9 mouse cellular contexts compared by ENCODE assay signal in the genomic region with DNA sequence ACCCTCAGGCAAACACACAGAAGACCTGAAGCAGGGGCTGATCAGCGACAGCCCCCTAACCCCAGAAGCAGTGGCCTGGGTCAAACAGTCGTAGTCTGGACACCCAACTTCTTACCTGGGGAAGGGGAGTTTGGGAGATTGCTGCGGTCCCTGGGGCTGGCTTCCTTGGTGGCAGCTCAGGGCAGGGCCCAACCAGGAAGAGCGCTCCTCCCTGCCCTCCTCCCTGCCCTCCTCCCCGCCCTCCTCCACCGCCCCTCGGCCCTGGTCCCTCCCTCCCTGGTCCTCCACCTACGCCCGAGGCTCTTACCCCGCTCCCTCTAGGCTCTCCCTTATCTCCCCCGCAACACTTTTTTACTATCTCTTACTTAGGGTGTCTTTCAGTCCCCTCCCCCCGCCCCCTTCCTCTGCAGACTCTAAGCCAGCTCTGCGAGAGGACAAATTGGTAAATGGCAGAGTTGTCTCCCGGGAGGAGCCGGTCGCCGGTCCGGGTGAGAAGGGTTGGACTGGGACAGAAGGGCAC. TPM values are rescaled to one million over a fixed set of nuclear protein-coding genes. Genes with fewer than 3 reads are reported as not detected.
DNase-seq lines count a peak whose midpoint lies in the region; ATAC-seq and TF ChIP-seq lines count a peak whose summit lies in the region.
"Had no signal": no experiment of that assay in that cellular context is flagged by ENCODE, and none has a peak within 500 bp of the region (broad histone marks: within the 10 kb centered on the region; RNA-seq: fewer than 3 reads in every experiment).

No protein-coding gene starts in this region.

- in situ Hi-C loops in Patski (cut with MboI; ENCODE audit: low pct_unique_long_range_greater_than_20kb), result loop anchor here (5.0 kb wide), 2 partner anchors 53 to 93 kb away; a partner anchor contains a TSS

- TF ChIP-seq POLR2A in small intestine, adult 2 months (IDR thresholded peaks at IDR 0.05; ENCODE audit: low read depth, low read length), result peak; percentile 66; the same call in 1 of the 2 replicates

- no peaks in the 10 kb centered on the region for H3K27me3 ChIP-seq in Patski
- H3K27me3 ChIP-seq in lung, embryonic 16.5 days (ENCODE audit: control insufficient read depth, insufficient read depth, low read depth, low read length), result no peaks in the 10 kb centered on the region; the same call in 1 of the 2 replicates
- H3K27me3 ChIP-seq in small intestine, adult 2 months (ENCODE audit: control insufficient read depth, insufficient read depth, low read length), result no peaks in the 10 kb centered on the region

- peak overlapping the region; percentile 50 for H3K27ac ChIP-seq in lung, embryonic 16.5 days (ENCODE audit: low read length)
- H3K27ac ChIP-seq in small intestine, adult 2 months (ENCODE audit: insufficient read depth, low read depth, low read length), result peak overlapping the region; percentile 64

- ATAC-seq in Patski, result peak; percentile 45
- peak; percentile 36 for ATAC-seq in granulocyte monocyte progenitor cell, adult 5-6 weeks (replicated peaks; ENCODE audit: poor library complexity, severe bottlenecking)
- ATAC-seq in lung, embryonic 16.5 days (ENCODE audit: low read depth), result peak; percentile 87

- peak overlapping the region; percentile 61 for H3K4me3 ChIP-seq in lung, embryonic 16.5 days (ENCODE audit: low read length)
- peak overlapping the region; percentile 80 for H3K4me3 ChIP-seq in small intestine, adult 2 months (ENCODE audit: low read depth, low read length)

- POLR2A ChIA-PET in Patski (lab: Charles Lee), result interaction anchor here (0.6 to 2.8 kb wide), 5 partner anchors 22 to 113 kb away, joined by 3 to 12 read pairs (median 4); a partner anchor contains a TSS

- peaks cover 11% of the 10 kb centered on the region for H3K4me1 ChIP-seq in lung, embryonic 16.5 days (replicated peaks; ENCODE audit: control insufficient read depth, insufficient read depth, low read length)
- peaks cover 14% of the 10 kb centered on the region; the same call in 1 of the 2 replicates for H3K4me1 ChIP-seq in small intestine, adult 2 months (ENCODE audit: control insufficient read depth, insufficient read depth, insufficient read length, low read length)

- no peaks in the 10 kb centered on the region for H3K9me3 ChIP-seq in lung, embryonic 16.5 days (ENCODE audit: control insufficient read depth, low read length)

- no peak for TF ChIP-seq CTCF in Patski (IDR thresholded peaks at IDR 0.05)
- TF ChIP-seq CTCF in small intestine, adult 2 months (IDR thresholded peaks at IDR 0.05; ENCODE audit: extremely low read depth, insufficient read length, insufficient replicate concordance, low read depth, low read length), result no peak

- WGBS in lung, embryonic 16.5 days, result 1% methylated on average over 17 of the region's 18 CpGs
- 0% methylated on average over 15 of the region's 18 CpGs for WGBS in small intestine, adult 2 months

- peak; percentile 74 for DNase-seq in 416B (ENCODE audit: low read depth)
- DNase-seq in Patski (ENCODE audit: low read depth, low spot score), result no peak
- DNase-seq in embryo, embryonic 10 days (ENCODE audit: low spot score), result peak; percentile 53
- peak; percentile 35 for DNase-seq in kidney, adult 11 months
- DNase-seq in right cerebral cortex, postnatal 25 days, result no peak

- H3K9ac ChIP-seq in lung, embryonic 16.5 days (ENCODE audit: low read length), result peak overlapping the region; percentile 72

- no peaks in the 10 kb centered on the region for H3K36me3 ChIP-seq in lung, embryonic 16.5 days (ENCODE audit: control insufficient read depth, insufficient read depth, low read length)
- peaks cover 18% of the 10 kb centered on the region for H3K36me3 ChIP-seq in small intestine, adult 2 months (ENCODE audit: control insufficient read depth, insufficient read depth, low read length)

- H3K4me2 ChIP-seq in lung, embryonic 16.5 days (ENCODE audit: low read depth, low read length), result peak overlapping the region; percentile 91

- CTCF ChIA-PET in Patski (lab: Charles Lee), result interaction anchor here (0.8 to 2.9 kb wide), 12 partner anchors 9 to 92 kb away, joined by 3 to 34 read pairs (median 4); a partner anchor contains a TSS

RNA-seq across cellular contexts. Expression of a gene that starts 0.6 kb away (rescaled TPM):
- 70.4 TPM for polyA plus RNA-seq in Patski (2021)
- total RNA-seq in granulocyte monocyte progenitor cell, adult 5-6 weeks (2014; fragmentation: Nextera tagmentation), result 35.2 and 38.6 TPM in 2 replicates
- total RNA-seq in granulocyte monocyte progenitor cell, adult 5-6 weeks (2017), result 32.2 and 37.7 TPM in 2 replicates
- 12.3 and 12.8 TPM in 2 replicates for polyA plus RNA-seq in lung, embryonic 16.5 days (2015; fragmentation: Nextera tagmentation; extraction: Ambion mirVana)
- polyA plus RNA-seq in small intestine, adult 2 months (2012; rRNA removed), result 30.9 and 129 TPM in 2 replicates

RNA-seq across cellular contexts. Expression of a gene that starts 29.1 kb away (rescaled TPM):
- polyA plus RNA-seq in Patski (2021), result not detected
- total RNA-seq in granulocyte monocyte progenitor cell, adult 5-6 weeks (2014; fragmentation: Nextera tagmentation), result not detected in 2 replicates
- not detected in 2 replicates for total RNA-seq in granulocyte monocyte progenitor cell, adult 5-6 weeks (2017)
- polyA plus RNA-seq in lung, embryonic 16.5 days (2015; fragmentation: Nextera tagmentation; extraction: Ambion mirVana), result not detected in 2 replicates
- polyA plus RNA-seq in small intestine, adult 2 months (2012; rRNA removed), result 0.08 TPM in 1 of 2 replicates, not detected in the other
- polyA plus RNA-seq: large intestine, adult 2 months had no signal

RNA-seq across cellular contexts. Expression of a gene that starts 31.3 kb away (rescaled TPM):
- 55.2 TPM for polyA plus RNA-seq in Patski (2021)
- total RNA-seq in granulocyte monocyte progenitor cell, adult 5-6 weeks (2014; fragmentation: Nextera tagmentation), result 33.6 and 46.5 TPM in 2 replicates
- total RNA-seq in granulocyte monocyte progenitor cell, adult 5-6 weeks (2017), result 3.8 and 8.2 TPM in 2 replicates
- polyA plus RNA-seq in lung, embryonic 16.5 days (2015; fragmentation: Nextera tagmentation; extraction: Ambion mirVana), result 27.7 and 31.7 TPM in 2 replicates
- 70.9 and 103 TPM in 2 replicates for polyA plus RNA-seq in small intestine, adult 2 months (2012; rRNA removed)

RNA-seq across cellular contexts. Expression of a gene that starts 42.5 kb away (rescaled TPM):
- polyA plus RNA-seq in Patski (2021), result 68.9 TPM
- 39.7 and 52.3 TPM in 2 replicates for total RNA-seq in granulocyte monocyte progenitor cell, adult 5-6 weeks (2014; fragmentation: Nextera tagmentation)
- 45.2 and 46.1 TPM in 2 replicates for total RNA-seq in granulocyte monocyte progenitor cell, adult 5-6 weeks (2017)
- 72.9 and 74.6 TPM in 2 replicates for polyA plus RNA-seq in lung, embryonic 16.5 days (2015; fragmentation: Nextera tagmentation; extraction: Ambion mirVana)
- polyA plus RNA-seq in small intestine, adult 2 months (2012; rRNA removed), result 7.6 and 14.8 TPM in 2 replicates

RNA-seq across cellular contexts. Expression of a gene that starts 42.6 kb away (rescaled TPM):
- polyA plus RNA-seq in Patski (2021), result 1,123 TPM
- 2,326 and 2,717 TPM in 2 replicates for total RNA-seq in granulocyte monocyte progenitor cell, adult 5-6 weeks (2014; fragmentation: Nextera tagmentation)
- 1,639 and 2,001 TPM in 2 replicates for total RNA-seq in granulocyte monocyte progenitor cell, adult 5-6 weeks (2017)
- 757 and 774 TPM in 2 replicates for polyA plus RNA-seq in lung, embryonic 16.5 days (2015; fragmentation: Nextera tagmentation; extraction: Ambion mirVana)
- 1,660 and 2,469 TPM in 2 replicates for polyA plus RNA-seq in small intestine, adult 2 months (2012; rRNA removed)

Comparison
In these comparisons a context has a peak if more than half of its experiments do, and no peak if none do; other contexts are left out.
1. DNase-seq: peak in 416B (single experiment), embryo, embryonic 10 days (single experiment) and kidney, adult 11 months (single experiment); none in Patski (single experiment) and right cerebral cortex, postnatal 25 days (single experiment).
2. ATAC-seq: peak in every context shown above with its lines; median percentile 87 in lung, embryonic 16.5 days; 45 in Patski; 36 in granulocyte monocyte progenitor cell, adult 5-6 weeks.